Mouse (Mus musculus) stomach, postnatal 0 days (tissue): ENCODE data around the gene Adh4. TPM values are rescaled to one million over a fixed set of nuclear protein-coding genes. Genes with fewer than 3 reads are reported as not detected.
A peak's percentile ranks its signal among the peaks of the same experiment; 100 is the strongest.

Source experiments
- ATAC-seq: fragments of 200-750 bp; cut with Nextera tagmentation; 2 replicates; pipeline ENCODE4 v1.8.0; 2017; ENCODE audit not compliant: low FRiP score, low TSS enrichment
- DNase-seq: peaks from one replicate; pipeline ENCODE4 v3.0.0-alpha.2; 2016; ENCODE audit warnings: low spot score
- H3K27ac ChIP-seq: fragments of 300-500 bp; sonication (generic); replicated peaks from 2 replicates; pipeline ENCODE4 v1.5.1; 2014; ENCODE audit warnings: mild to moderate bottlenecking, control low read depth
- H3K27me3 ChIP-seq: fragments of 300-500 bp; sonication (generic); 2 replicates; pipeline ENCODE4 v1.6.1; 2014; ENCODE audit warnings: low read length; ENCODE audit not compliant: control insufficient read depth, insufficient read depth
- H3K36me3 ChIP-seq: fragments of 300-500 bp; sonication (generic); 2 replicates; pipeline ENCODE4 v1.6.1; 2014; ENCODE audit warnings: low read length, mixed read lengths; ENCODE audit not compliant: control insufficient read depth, insufficient read depth
- H3K4me1 ChIP-seq: fragments of 300-500 bp; sonication (generic); replicated peaks from 2 replicates; pipeline ENCODE4 v1.6.1; 2014; ENCODE audit warnings: antibody characterized with exemption; ENCODE audit not compliant: control insufficient read depth, insufficient read depth
- H3K4me2 ChIP-seq: fragments of 300-500 bp; sonication (generic); replicated peaks from 2 replicates; pipeline ENCODE4 v1.6.1; 2014; ENCODE audit warnings: low read depth, mild to moderate bottlenecking, control low read depth, moderate library complexity
- H3K4me3 ChIP-seq: fragments of 300-500 bp; sonication (generic); 2 replicates; pipeline ENCODE4 v1.5.1; 2014; ENCODE audit warnings: low read depth, low read length, control low read depth
- H3K9ac ChIP-seq: fragments of 300-500 bp; sonication (generic); 2 replicates; pipeline ENCODE4 v1.6.1; 2014; ENCODE audit warnings: mild to moderate bottlenecking, low read length, control low read depth, mixed read lengths
- H3K9me3 ChIP-seq: fragments of 300-500 bp; sonication (generic); 2 replicates; pipeline ENCODE4 v1.6.1; 2016; ENCODE audit warnings: low read length; ENCODE audit not compliant: control insufficient read depth
- CTCF ChIP-seq: IDR thresholded peaks from 2 replicates; pipeline ENCODE4 v1.5.1; 2016; ENCODE audit warnings: antibody characterized with exemption, low read depth, mild to moderate bottlenecking, moderate library complexity
- EP300 ChIP-seq: optimal IDR thresholded peaks from 2 replicates; pipeline ENCODE3; 2016; ENCODE audit warnings: antibody characterized with exemption
- WGBS: fragments of 180-500 bp; shearing (Covaris S2); extraction: QIAGEN DNeasy Blood & Tissue Kit; methylation state at CpG from one replicate; pipeline ENCODE4 v1.1.7; 2014; 5-methylcytosine and 5-hydroxymethylcytosine counted together
- polyA plus RNA-seq: library from polyadenylated mRNA; unstranded; fragments of >200 nt; fragmentation: Nextera tagmentation; extraction: Ambion mirVana; gene quantifications from 2 replicates; pipeline ENCODE4 v1.2.1, GENCODE M21; 2015

The Adh4 gene
- polyA plus RNA-seq, 1 experiment from 2014 or later, result not detected

GRCm38 (mm10) chr3:138381133-138381532 lies 34.1 kb upstream of the Adh4 start:
- TF ChIP-seq EP300, result no peak
- TF ChIP-seq CTCF, result no peak
- ATAC-seq (no peak), DNase-seq (no peak)
- no peak overlapping the region for H3K4me3 ChIP-seq
- no peaks in the 10 kb centered on the region for H3K4me1 ChIP-seq
- 17% methylated on average over 3 of the region's 3 CpGs for WGBS
- no peaks in the 10 kb centered on the region for H3K27me3 ChIP-seq
- no peak overlapping the region for H3K9ac ChIP-seq
- H3K27ac ChIP-seq, result no peak overlapping the region
- no peaks in the 10 kb centered on the region for H3K36me3 ChIP-seq
- no peaks in the 10 kb centered on the region for H3K9me3 ChIP-seq
- no peak overlapping the region for H3K4me2 ChIP-seq

DNA sequence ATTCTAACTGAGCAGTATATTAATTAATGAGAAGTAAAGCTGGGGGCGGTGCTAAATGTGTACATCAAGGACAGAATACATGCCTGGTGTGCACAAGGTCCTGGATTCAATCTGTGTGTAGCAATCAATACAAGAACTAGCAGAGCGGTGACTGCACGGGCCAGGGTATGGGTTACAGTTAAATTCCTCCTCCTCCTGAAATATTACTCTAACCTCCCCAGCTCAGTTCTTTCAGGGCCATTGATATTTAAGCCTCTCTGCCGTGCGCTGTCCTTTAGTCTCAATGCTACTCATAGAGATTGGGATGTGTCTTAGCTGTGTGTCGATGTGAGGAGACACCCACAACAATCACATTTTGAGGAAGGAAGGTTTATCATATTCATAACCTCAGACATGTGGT lies 28.1 kb upstream of the Adh4 start:
- Histone ChIP-seq H3K36me3 (no peaks in the 10 kb centered on the region), H3K4me3 (no peak overlapping the region), H3K9ac (no peak overlapping the region), H3K4me1 (no peaks in the 10 kb centered on the region), H3K27ac (no peak overlapping the region), H3K4me2 (no peak overlapping the region), H3K27me3 (no peaks in the 10 kb centered on the region), H3K9me3 (no peaks in the 10 kb centered on the region)
- no peak for ATAC-seq
- WGBS, result 83% methylated on average over 6 of the region's 6 CpGs
- DNase-seq, result no peak
- TF ChIP-seq EP300 (no peak), CTCF (no peak)

DNA sequence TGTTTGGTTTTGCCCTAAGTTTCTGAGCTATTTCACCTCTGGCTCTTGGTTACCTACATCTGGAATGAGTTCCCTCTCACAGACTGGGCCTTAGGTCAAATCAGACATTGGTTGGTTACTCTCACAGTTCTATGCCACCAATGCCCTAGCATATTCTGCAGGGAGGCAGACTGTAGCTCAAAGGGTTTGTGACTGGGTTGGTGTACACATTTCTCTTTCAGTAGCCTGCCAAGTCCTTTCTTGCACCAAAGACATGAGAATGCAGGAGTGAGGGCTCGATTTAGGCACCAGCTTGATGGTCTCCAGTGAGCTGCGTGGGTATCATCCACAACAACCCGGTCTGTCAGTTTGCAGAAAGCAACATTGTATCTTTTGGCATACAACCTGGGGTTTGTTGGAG lies 10.4 kb upstream of the Adh4 start:
- no peak overlapping the region for H3K9ac ChIP-seq
- no peak overlapping the region for H3K4me2 ChIP-seq
- H3K4me1 ChIP-seq, result no peaks in the 10 kb centered on the region
- no peak overlapping the region for H3K27ac ChIP-seq
- DNase-seq (no peak), ATAC-seq (no peak)
- no peaks in the 10 kb centered on the region for H3K9me3 ChIP-seq
- H3K36me3 ChIP-seq, result no peaks in the 10 kb centered on the region
- H3K27me3 ChIP-seq, result no peaks in the 10 kb centered on the region
- TF ChIP-seq EP300 (no peak), CTCF (no peak)
- H3K4me3 ChIP-seq, result no peak overlapping the region
- WGBS, result 63% methylated on average over 3 of the region's 3 CpGs

DNA sequence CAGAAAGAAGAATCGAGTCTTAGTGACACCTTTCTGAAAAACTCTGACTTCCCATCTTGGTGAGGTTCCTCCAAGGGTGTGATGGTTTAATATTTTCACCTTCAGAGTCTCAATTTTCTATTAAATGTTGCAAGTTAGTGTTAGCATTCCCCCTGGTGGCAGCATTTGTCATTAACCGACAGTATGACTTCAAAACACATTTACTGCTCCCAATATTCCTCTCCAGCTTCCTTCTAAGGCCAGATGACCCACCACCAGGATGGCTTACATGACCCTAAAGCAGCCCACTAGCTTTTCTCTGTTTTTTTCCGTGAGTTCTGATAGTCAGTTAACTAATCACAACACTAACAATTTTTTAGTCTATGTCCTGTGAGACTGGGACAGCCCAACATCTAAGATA lies 9.9 kb upstream of the Adh4 start:
- Histone ChIP-seq H3K4me2 (no peak overlapping the region), H3K27me3 (no peaks in the 10 kb centered on the region), H3K36me3 (no peaks in the 10 kb centered on the region), H3K4me1 (no peaks in the 10 kb centered on the region), H3K27ac (no peak overlapping the region), H3K9me3 (no peaks in the 10 kb centered on the region), H3K9ac (no peak overlapping the region), H3K4me3 (no peak overlapping the region)
- WGBS, result 28% methylated on average over 3 of the region's 3 CpGs
- DNase-seq (peak; percentile 49), ATAC-seq (no peak)
- no peak for TF ChIP-seq EP300
- peak; percentile 78 for TF ChIP-seq CTCF

DNA sequence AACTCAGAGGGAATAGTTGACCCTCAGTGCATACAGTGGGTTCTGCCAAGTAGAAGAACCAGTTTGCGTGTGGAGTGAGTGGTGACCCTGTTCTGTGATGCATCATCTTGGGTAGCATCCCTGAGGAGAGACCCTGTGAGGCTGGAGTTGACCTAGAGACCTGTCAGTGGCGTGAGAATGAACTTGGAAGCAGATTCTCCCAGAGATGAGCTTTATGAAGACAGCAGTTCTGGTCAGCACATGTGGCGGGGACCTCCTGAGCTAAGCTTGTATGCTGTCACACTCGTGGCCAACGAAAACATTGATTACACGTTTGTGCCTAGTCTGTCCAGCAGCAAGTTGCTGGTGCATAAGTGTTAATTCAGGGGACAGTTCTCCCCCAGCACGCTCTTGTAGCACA lies 9.4 kb upstream of the Adh4 start:
- WGBS, result 79% methylated on average over 7 of the region's 7 CpGs

GRCm38 (mm10) chr3:138407920-138408319 lies 7.3 kb upstream of the Adh4 start:
- Histone ChIP-seq H3K36me3 (no peaks in the 10 kb centered on the region), H3K4me1 (no peaks in the 10 kb centered on the region), H3K27ac (no peak overlapping the region), H3K9ac (no peak overlapping the region), H3K27me3 (no peaks in the 10 kb centered on the region), H3K4me3 (no peak overlapping the region), H3K4me2 (no peak overlapping the region), H3K9me3 (no peaks in the 10 kb centered on the region)
- TF ChIP-seq CTCF (no peak), EP300 (no peak)
- DNase-seq (no peak), ATAC-seq (no peak)
- 91% methylated on average over 1 of the region's 1 CpGs for WGBS

More for the DNA sequence above, 9.4 kb upstream of the Adh4 start:
- DNase-seq, result no peak
- Histone ChIP-seq H3K9ac (no peak overlapping the region), H3K27ac (no peak overlapping the region), H3K4me2 (no peak overlapping the region), H3K27me3 (no peaks in the 10 kb centered on the region), H3K4me1 (no peaks in the 10 kb centered on the region), H3K36me3 (no peaks in the 10 kb centered on the region), H3K9me3 (no peaks in the 10 kb centered on the region), H3K4me3 (no peak overlapping the region)
- ATAC-seq, result no peak
- TF ChIP-seq EP300, result no peak
- no peak for TF ChIP-seq CTCF
